Mouse (Mus musculus) C2C12 (cell line): ENCODE results near the gene Isg20. TPM values are rescaled to one million over a fixed set of nuclear protein-coding genes. Genes with fewer than 3 reads are reported as not detected.
A peak's percentile ranks its signal among the peaks of the same experiment; 100 is the strongest.

ENCODE experiments used
- H3K27me3 ChIP-seq: one replicate; pipeline ENCODE4 v1.6.1; 2011; ENCODE audit not compliant: control insufficient read depth, insufficient read depth, insufficient read length
- H3K36me3 ChIP-seq: one replicate; pipeline ENCODE4 v1.6.1; 2011; ENCODE audit not compliant: control insufficient read depth, insufficient read depth
- H3K4me3 ChIP-seq: one replicate; pipeline ENCODE4 v1.5.1; 2011; ENCODE audit warnings: mild to moderate bottlenecking, control low read depth; ENCODE audit not compliant: poor library complexity, insufficient read depth, severe bottlenecking
- H3K79me2 ChIP-seq: one replicate; pipeline ENCODE4 v1.6.1; 2011; ENCODE audit not compliant: control insufficient read depth, insufficient read depth
- H3K79me3 ChIP-seq: one replicate; pipeline ENCODE4 v1.6.1; 2011; ENCODE audit warnings: low read depth, control low read depth
- H3ac ChIP-seq: one replicate; pipeline ENCODE3; 2011; ENCODE audit warnings: low read depth; ENCODE audit not compliant: control insufficient read depth, insufficient read length
- CEBPB ChIP-seq: IDR thresholded peaks from one replicate; pipeline ENCODE4 v1.6.1; 2011; ENCODE audit warnings: low read depth, mild to moderate bottlenecking, control low read depth, moderate library complexity
- CTCF ChIP-seq: IDR thresholded peaks from one replicate; pipeline ENCODE4 v1.5.1; 2011; ENCODE audit not compliant: control insufficient read depth, insufficient read depth, insufficient read length
- FOSL1 ChIP-seq: IDR thresholded peaks from one replicate; pipeline ENCODE4 v1.8.0; 2011; ENCODE audit warnings: mild to moderate bottlenecking, low read length; ENCODE audit not compliant: poor library complexity, insufficient read depth, severe bottlenecking
- MAX ChIP-seq: IDR thresholded peaks from one replicate; pipeline ENCODE4 v1.6.1; 2011; ENCODE audit warnings: mild to moderate bottlenecking, control low read depth
- MYOD1 ChIP-seq: IDR thresholded peaks from one replicate; pipeline ENCODE4 v1.6.1; 2011; ENCODE audit warnings: low read depth; ENCODE audit not compliant: control insufficient read depth, insufficient read length
- MYOG ChIP-seq: IDR thresholded peaks from one replicate; pipeline ENCODE4 v1.6.1; 2011; ENCODE audit not compliant: control insufficient read depth, insufficient read length; ENCODE audit errors: extremely low read depth
- USF1 ChIP-seq: IDR thresholded peaks from one replicate; pipeline ENCODE4 v1.6.1; 2011; ENCODE audit warnings: low read depth, mild to moderate bottlenecking, control low read depth, moderate library complexity
- polyA plus RNA-seq: library from polyadenylated mRNA; unstranded; fragments of >200 nt; fragmentation: generic; extraction: Trizol; gene quantifications from one replicate; pipeline ENCODE4 v1.2.1, GENCODE M21; 2012; ENCODE audit warnings: missing spikeins

Gene Isg20
- polyA plus RNA-seq, 1 experiment, result 5.3 TPM

- Histone ChIP-seq H3K36me3 (no peaks in the 10 kb centered on the region), H3ac (no peak overlapping the region), H3K79me2 (no peaks in the 10 kb centered on the region), H3K4me3 (no peak overlapping the region), H3K27me3 (peaks cover 68% of the 10 kb centered on the region), H3K79me3 (no peaks in the 10 kb centered on the region)
- TF ChIP-seq FOSL1 (no peak), CTCF (no peak)
Measured at GRCm38 (mm10) chr7:78884139-78884538, 29.1 kb upstream of the Isg20 start.

- no peaks in the 10 kb centered on the region for H3K79me2 ChIP-seq
- H3K36me3 ChIP-seq, result no peaks in the 10 kb centered on the region
- no peaks in the 10 kb centered on the region for H3K79me3 ChIP-seq
- H3K27me3 ChIP-seq, result peaks cover 68% of the 10 kb centered on the region
- TF ChIP-seq MYOD1 (no peak), CEBPB (no peak), USF1 (no peak), CTCF (no peak), MYOG (no peak), MAX (no peak), FOSL1 (no peak)
- no peak overlapping the region for H3ac ChIP-seq
- H3K4me3 ChIP-seq, result no peak overlapping the region
Measured at GRCm38 (mm10) chr7:78885404-78885803, 27.8 kb upstream of the Isg20 start.

GRCm38 (mm10) chr7:78886496-78886895 lies 26.7 kb upstream of the Isg20 start:
- Histone ChIP-seq H3K4me3 (no peak overlapping the region), H3ac (no peak overlapping the region), H3K79me2 (no peaks in the 10 kb centered on the region), H3K79me3 (no peaks in the 10 kb centered on the region), H3K36me3 (no peaks in the 10 kb centered on the region), H3K27me3 (peaks cover 59% of the 10 kb centered on the region)
- TF ChIP-seq FOSL1, result no peak
- TF ChIP-seq CEBPB, result no peak
- TF ChIP-seq MYOG, result no peak
- no peak for TF ChIP-seq MAX
- TF ChIP-seq CTCF, result no peak

- H3K79me2 ChIP-seq, result no peaks in the 10 kb centered on the region
- H3K36me3 ChIP-seq, result no peaks in the 10 kb centered on the region
- no peak for TF ChIP-seq CEBPB
- TF ChIP-seq USF1, result no peak
- TF ChIP-seq MYOD1, result no peak
- no peak for TF ChIP-seq CTCF
- TF ChIP-seq MYOG, result no peak
- no peak for TF ChIP-seq MAX
- TF ChIP-seq FOSL1, result no peak
- H3K4me3 ChIP-seq, result no peak overlapping the region
- H3K79me3 ChIP-seq, result no peaks in the 10 kb centered on the region
- peaks cover 53% of the 10 kb centered on the region for H3K27me3 ChIP-seq
- no peak overlapping the region for H3ac ChIP-seq
Measured at GRCm38 (mm10) chr7:78887431-78887842, 25.8 kb upstream of the Isg20 start.

- Histone ChIP-seq H3ac (no peak overlapping the region), H3K36me3 (no peaks in the 10 kb centered on the region), H3K79me2 (no peaks in the 10 kb centered on the region), H3K79me3 (no peaks in the 10 kb centered on the region), H3K4me3 (no peak overlapping the region), H3K27me3 (peaks cover 31% of the 10 kb centered on the region)
- TF ChIP-seq USF1, result no peak
- TF ChIP-seq CTCF, result peak; percentile 75
- no peak for TF ChIP-seq MYOD1
- no peak for TF ChIP-seq MAX
Measured at GRCm38 (mm10) chr7:78890641-78891040, 22.6 kb upstream of the Isg20 start.

- Histone ChIP-seq H3K4me3 (no peak overlapping the region), H3K79me2 (peaks cover 33% of the 10 kb centered on the region), H3K27me3 (peaks cover 13% of the 10 kb centered on the region), H3K79me3 (peaks cover 29% of the 10 kb centered on the region), H3ac (no peak overlapping the region), H3K36me3 (peaks cover 5% of the 10 kb centered on the region)
- TF ChIP-seq CEBPB, result no peak
- TF ChIP-seq MYOD1, result no peak
- no peak for TF ChIP-seq FOSL1
- no peak for TF ChIP-seq CTCF
- no peak for TF ChIP-seq USF1
- no peak for TF ChIP-seq MAX
- TF ChIP-seq MYOG, result no peak
Measured at GRCm38 (mm10) chr7:78893917-78894316, 19.3 kb upstream of the Isg20 start.
